Mouse (Mus musculus) megakaryocyte, adult 5-6 weeks (primary cell): ENCODE results near the gene Skap2. TPM values are rescaled to one million over a fixed set of nuclear protein-coding genes. Genes with fewer than 3 reads are reported as not detected.

ENCODE experiments used
- ATAC-seq: 2 replicates; pipeline ENCODE4 v1.8.0; 2016; ENCODE audit warnings: mild to moderate bottlenecking, inconsistent platforms; ENCODE audit not compliant: poor library complexity, severe bottlenecking
- total RNA-seq, 2 experiments: library from RNA; stranded (forward) in 1 of 2; stranded (reverse) in 1 of 2; fragments of 153-499, 151-499 nt in 1 of 2; fragments of 221-1000, 200-1000 nt in 1 of 2; gene quantifications; 2 replicates each; pipeline versions ENCODE4 v1.2.3 to v1.2.4; 2015 to 2017

Skap2 gene
- total RNA-seq, 2 experiments from 2014 or later: 178 to 359 TPM

GRCm38 (mm10) chr6:52005963-52006648 is 6.2 kb downstream of the Skap2 start:
- no peak for ATAC-seq

- no peak for ATAC-seq
These were observed 6.8 kb downstream of the Skap2 start for GRCm38 (mm10) chr6:52005616-52005962.

GRCm38 (mm10) chr6:52004995-52005394 is 7.4 kb downstream of the Skap2 start:
- ATAC-seq: no peak

GRCm38 (mm10) chr6:52002676-52003075 is 9.7 kb downstream of the Skap2 start:
- ATAC-seq: no peak

- no peak for ATAC-seq
These were observed 13.2 kb downstream of the Skap2 start for GRCm38 (mm10) chr6:51999157-51999478.

- no peak for ATAC-seq
These were observed 13.8 kb downstream of the Skap2 start for GRCm38 (mm10) chr6:51998409-51999156.

- ATAC-seq: no peak
These were observed 24.4 kb downstream of the Skap2 start for GRCm38 (mm10) chr6:51987999-51988398.

GRCm38 (mm10) chr6:51977638-51978037 is 34.7 kb downstream of the Skap2 start:
- no peak for ATAC-seq

GRCm38 (mm10) chr6:51975751-51976150 is 36.6 kb downstream of the Skap2 start:
- no peak for ATAC-seq

GRCm38 (mm10) chr6:51958992-51959391 is 53.4 kb downstream of the Skap2 start:
- ATAC-seq: no peak

- ATAC-seq: no peak
These were observed 56.1 kb downstream of the Skap2 start for GRCm38 (mm10) chr6:51956048-51956792.

GRCm38 (mm10) chr6:51947661-51948060 is 64.7 kb downstream of the Skap2 start:
- no peak for ATAC-seq

GRCm38 (mm10) chr6:51944916-51945315 is 67.4 kb downstream of the Skap2 start:
- ATAC-seq: no peak

GRCm38 (mm10) chr6:51933998-51934397 is 78.4 kb downstream of the Skap2 start:
- no peak for ATAC-seq

GRCm38 (mm10) chr6:51933034-51933611 is 79.2 kb downstream of the Skap2 start:
- ATAC-seq: no peak

- no peak for ATAC-seq
These were observed 85.2 kb downstream of the Skap2 start for GRCm38 (mm10) chr6:51927101-51927500.

GRCm38 (mm10) chr6:51921831-51922230 is 90.5 kb downstream of the Skap2 start:
- ATAC-seq: no peak

- ATAC-seq: no peak
These were observed 103.9 kb downstream of the Skap2 start for GRCm38 (mm10) chr6:51908495-51908894.

GRCm38 (mm10) chr6:51905659-51906058 is 106.7 kb downstream of the Skap2 start:
- ATAC-seq: no peak

GRCm38 (mm10) chr6:51901544-51901943 is 110.8 kb downstream of the Skap2 start:
- no peak for ATAC-seq

GRCm38 (mm10) chr6:51898318-51898994 is 113.9 kb downstream of the Skap2 start:
- ATAC-seq: no peak
